In the genomic region with DNA sequence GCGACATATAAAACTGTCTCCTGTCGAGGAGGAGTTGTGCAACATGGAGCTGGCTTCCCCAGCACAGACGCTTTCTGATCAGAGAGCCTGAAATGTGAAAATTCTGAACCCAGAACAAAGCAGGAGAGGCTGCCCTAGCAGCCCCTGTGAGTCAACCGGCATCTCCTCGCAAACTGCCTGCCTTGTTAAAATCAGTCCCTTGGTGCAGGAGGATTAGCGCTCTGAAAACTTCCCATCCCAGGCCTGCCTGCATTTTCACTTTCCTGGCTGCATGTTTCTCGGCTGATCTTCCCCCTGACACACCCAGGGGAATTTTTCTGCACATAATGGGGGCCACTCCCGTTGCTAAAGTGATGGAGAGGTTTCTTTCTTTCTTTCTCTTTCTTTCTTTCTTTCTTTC, we compare ENCODE assay signal across 16 mouse cellular contexts.
DNase-seq lines count a peak whose midpoint lies in the region; ATAC-seq and TF ChIP-seq lines count a peak whose summit lies in the region.
"Had no signal": no experiment of that assay in that cellular context is flagged by ENCODE, and none has a peak within 500 bp of the region (broad histone marks: within the 10 kb centered on the region; RNA-seq: fewer than 3 reads in every experiment).

No protein-coding gene starts in this region.

- ATAC-seq in hindbrain, postnatal 0 days = no peak
- no peak for ATAC-seq in embryonic facial prominence, embryonic 14.5 days (ENCODE audit: low read depth)
- ATAC-seq in limb, embryonic 13.5 days (ENCODE audit: low FRiP score, low read depth) = peak; percentile 30; the same call in 1 of the 2 replicates
- no peak for ATAC-seq in granulocyte monocyte progenitor cell, adult 5-6 weeks (replicated peaks; ENCODE audit: poor library complexity, severe bottlenecking)
- no peak for ATAC-seq in megakaryocyte-erythroid progenitor cell, adult 5-6 weeks (replicated peaks; ENCODE audit: low FRiP score, low TSS enrichment, poor library complexity, severe bottlenecking)

- H3K4me2 ChIP-seq in hindbrain, postnatal 0 days (ENCODE audit: low read depth, low read length) = no peak overlapping the region
- no peak overlapping the region; the same call in 1 of the 2 replicates for H3K4me2 ChIP-seq in embryonic facial prominence, embryonic 14.5 days (ENCODE audit: low read depth, low read length)
- H3K4me2 ChIP-seq in limb, embryonic 13.5 days (replicated peaks) = peak overlapping the region; percentile 34
- H3K4me2 ChIP-seq: heart, embryonic 13.5 days; hindbrain, embryonic 13.5 days; liver, embryonic 15.5 days had no signal

- H3K9me3 ChIP-seq in hindbrain, embryonic 10.5 days = no peaks in the 10 kb centered on the region
- H3K9me3 ChIP-seq in hindbrain, postnatal 0 days (ENCODE audit: low read length) = no peaks in the 10 kb centered on the region
- no peaks in the 10 kb centered on the region for H3K9me3 ChIP-seq in E14TG2a.4 (ENCODE audit: low read length)
- H3K9me3 ChIP-seq in embryonic facial prominence, embryonic 14.5 days (ENCODE audit: control insufficient read depth, low read length) = no peaks in the 10 kb centered on the region
- no peaks in the 10 kb centered on the region for H3K9me3 ChIP-seq in limb, embryonic 13.5 days
- H3K9me3 ChIP-seq: heart, embryonic 13.5 days; hindbrain, embryonic 13.5 days; liver, embryonic 15.5 days had no signal

- TF ChIP-seq CTCF in hindbrain, postnatal 0 days (IDR thresholded peaks at IDR 0.05; ENCODE audit: low read depth) = no peak
- TF ChIP-seq CTCF in E14TG2a.4 (conservative IDR thresholded peaks at IDR 0.05; ENCODE audit: low read length) = no peak

- 41% methylated on average over 8 of the region's 8 CpGs for whole genome bisulfite sequencing in hindbrain, embryonic 10.5 days
- WGBS in hindbrain, postnatal 0 days = 19% methylated on average over 8 of the region's 8 CpGs
- WGBS in embryonic facial prominence, embryonic 14.5 days = 21% methylated on average over 8 of the region's 8 CpGs
- WGBS in limb, embryonic 13.5 days = 16% methylated on average over 8 of the region's 8 CpGs

- no peak overlapping the region for H3K9ac ChIP-seq in hindbrain, postnatal 0 days (replicated peaks; ENCODE audit: low read length)
- H3K9ac ChIP-seq in embryonic facial prominence, embryonic 14.5 days (ENCODE audit: low read depth, low read length) = 0 out of 2 replicates have a peak overlapping the region, but pooled peaks have one; percentile 34
- no peak overlapping the region for H3K9ac ChIP-seq in limb, embryonic 13.5 days
- H3K9ac ChIP-seq: heart, embryonic 13.5 days; hindbrain, embryonic 13.5 days; liver, embryonic 15.5 days had no signal

- H3K4me3 ChIP-seq in hindbrain, embryonic 10.5 days = no peak overlapping the region
- no peak overlapping the region for H3K4me3 ChIP-seq in hindbrain, postnatal 0 days (ENCODE audit: low read length)
- 0 out of 2 replicates have a peak overlapping the region, but pooled peaks have one; percentile 10 for H3K4me3 ChIP-seq in E14TG2a.4 (replicated peaks; ENCODE audit: low read length)
- no peak overlapping the region for H3K4me3 ChIP-seq in embryonic facial prominence, embryonic 14.5 days (ENCODE audit: low read depth, low read length)
- no peak overlapping the region for H3K4me3 ChIP-seq in limb, embryonic 13.5 days
- H3K4me3 ChIP-seq: heart, embryonic 13.5 days; hindbrain, embryonic 13.5 days; liver, embryonic 15.5 days had no signal

- H3K27ac ChIP-seq in hindbrain, embryonic 10.5 days = peak overlapping the region; percentile 16; the same call in 1 of the 2 replicates
- H3K27ac ChIP-seq in hindbrain, postnatal 0 days = no peak overlapping the region
- no peak overlapping the region for H3K27ac ChIP-seq in embryonic facial prominence, embryonic 14.5 days (replicated peaks; ENCODE audit: low read depth, low read length)
- peak overlapping the region; percentile 28; the same call in 1 of the 2 replicates for H3K27ac ChIP-seq in limb, embryonic 13.5 days
- H3K27ac ChIP-seq: heart, embryonic 13.5 days; hindbrain, embryonic 13.5 days; liver, embryonic 15.5 days had no signal

- H3K27me3 ChIP-seq in hindbrain, embryonic 10.5 days (ENCODE audit: insufficient read depth, poor library complexity, severe bottlenecking) = peaks cover 24% of the 10 kb centered on the region
- no peaks in the 10 kb centered on the region for H3K27me3 ChIP-seq in hindbrain, postnatal 0 days (ENCODE audit: insufficient read depth, low read length)
- peaks cover 24% of the 10 kb centered on the region for H3K27me3 ChIP-seq in E14TG2a.4 (ENCODE audit: insufficient read depth, low read length)
- no peaks in the 10 kb centered on the region for H3K27me3 ChIP-seq in embryonic facial prominence, embryonic 14.5 days (replicated peaks; ENCODE audit: control insufficient read depth, insufficient read depth, low read length)
- H3K27me3 ChIP-seq in limb, embryonic 13.5 days = peaks cover 11% of the 10 kb centered on the region
- H3K27me3 ChIP-seq: liver, embryonic 15.5 days had no signal

- H3K4me1 ChIP-seq in hindbrain, embryonic 10.5 days (replicated peaks) = peaks cover 17% of the 10 kb centered on the region
- 0 out of 2 replicates have a peak, but pooled peaks cover 6% of the 10 kb centered on the region for H3K4me1 ChIP-seq in hindbrain, postnatal 0 days (ENCODE audit: insufficient read depth, low read length)
- H3K4me1 ChIP-seq in E14TG2a.4 (replicated peaks; ENCODE audit: low read depth, low read length) = peaks cover 24% of the 10 kb centered on the region
- H3K4me1 ChIP-seq in embryonic facial prominence, embryonic 14.5 days (ENCODE audit: control insufficient read depth, insufficient read depth, low read length) = peaks cover 13% of the 10 kb centered on the region; the same call in 1 of the 2 replicates
- peaks cover 37% of the 10 kb centered on the region for H3K4me1 ChIP-seq in limb, embryonic 13.5 days
- H3K4me1 ChIP-seq: liver, embryonic 15.5 days had no signal

- DNase-seq in hindbrain, embryonic 10.5 days (ENCODE audit: low spot score) = no peak
- no peak for DNase-seq in hindbrain, postnatal 0 days (ENCODE audit: low spot score)
- peak; percentile 72 for DNase-seq in embryonic facial prominence, embryonic 14.5 days (ENCODE audit: low spot score)
- no peak for DNase-seq in left cerebral cortex, adult 18-20 months (ENCODE audit: low spot score in 2 of 2)
- DNase-seq: B cell, adult 2 months; cerebellum, adult 9-10 months; kidney, adult 2 months; lung, postnatal 4 days; right cerebral cortex, postnatal 4 days had no signal

- H3K36me3 ChIP-seq in hindbrain, embryonic 10.5 days = no peaks in the 10 kb centered on the region
- no peaks in the 10 kb centered on the region for H3K36me3 ChIP-seq in hindbrain, postnatal 0 days (ENCODE audit: insufficient read depth, low read length)
- no peaks in the 10 kb centered on the region for H3K36me3 ChIP-seq in E14TG2a.4 (ENCODE audit: insufficient read depth, low read length)
- H3K36me3 ChIP-seq in embryonic facial prominence, embryonic 14.5 days (ENCODE audit: control insufficient read depth, insufficient read depth, low read length) = no peaks in the 10 kb centered on the region
- H3K36me3 ChIP-seq in limb, embryonic 13.5 days = no peaks in the 10 kb centered on the region
- H3K36me3 ChIP-seq: heart, embryonic 13.5 days; hindbrain, embryonic 13.5 days; liver, embryonic 15.5 days had no signal

Comparison
In these comparisons a context has a peak if more than half of its experiments do, and no peak if none do; other contexts are left out.
1. H3K27ac ChIP-seq: peak in hindbrain, embryonic 10.5 days (single experiment) and limb, embryonic 13.5 days (single experiment); none in hindbrain, postnatal 0 days (single experiment) and embryonic facial prominence, embryonic 14.5 days (single experiment).